Mouse (Mus musculus): ENCODE results near the gene Atp23. TPM values are rescaled to one million over a fixed set of nuclear protein-coding genes. Genes with fewer than 3 reads are reported as not detected.
"Not testable (repeated sequence)": the region's sequence is repeated elsewhere in the genome, so short reads cannot be mapped to it uniquely, and the experiment has no call there.

The Atp23 gene
- polyA plus RNA-seq, 1 experiment from 2014 or later = 16.5 TPM

GRCm38 (mm10) chr10:126840266-126840665 lies 60.9 kb downstream of the Atp23 start:
- Histone ChIP-seq H3K27me3 (ENCODE audit: insufficient read depth, low read length) (no peaks in the 10 kb centered on the region), H3K36me3 (ENCODE audit: insufficient read depth, low read length) (no peaks in the 10 kb centered on the region), H3K9me3 (ENCODE audit: low read length) (peaks cover 6% of the 10 kb centered on the region; the same call in 1 of the 2 replicates), H3K4me1 (ENCODE audit: insufficient read depth, low read length) (peaks cover 3% of the 10 kb centered on the region; the same call in 1 of the 2 replicates), H3K27ac (ENCODE audit: low read length) (no peak overlapping the region), H3K4me3 (ENCODE audit: low read length) (no peak overlapping the region), H3K9ac (replicated peaks; ENCODE audit: low read length) (no peak overlapping the region), H3K4me2 (replicated peaks; ENCODE audit: low read depth, low read length) (no peak overlapping the region)
- no peak for ATAC-seq (ENCODE audit: low FRiP score, low TSS enrichment)

- Histone ChIP-seq H3K9ac (replicated peaks; ENCODE audit: low read length) (no peak overlapping the region), H3K4me2 (replicated peaks; ENCODE audit: low read depth, low read length) (no peak overlapping the region), H3K9me3 (ENCODE audit: low read length) (no peaks in the 10 kb centered on the region), H3K27ac (ENCODE audit: low read length) (no peak overlapping the region), H3K27me3 (ENCODE audit: insufficient read depth, low read length) (no peaks in the 10 kb centered on the region), H3K36me3 (ENCODE audit: insufficient read depth, low read length) (no peaks in the 10 kb centered on the region), H3K4me3 (ENCODE audit: low read length) (no peak overlapping the region), H3K4me1 (ENCODE audit: insufficient read depth, low read length) (no peaks in the 10 kb centered on the region)
- WGBS = 53% methylated on average over 5 of the region's 5 CpGs
- ATAC-seq (ENCODE audit: low FRiP score, low TSS enrichment) = no peak
Observed at GRCm38 (mm10) chr10:126833006-126833405, 68.1 kb downstream of the Atp23 start.

- WGBS = 89% methylated on average over 5 of the region's 5 CpGs
- no peak overlapping the region for H3K27ac ChIP-seq (ENCODE audit: low read length)
- no peaks in the 10 kb centered on the region for H3K4me1 ChIP-seq (ENCODE audit: insufficient read depth, low read length)
- no peaks in the 10 kb centered on the region for H3K27me3 ChIP-seq (ENCODE audit: insufficient read depth, low read length)
- ATAC-seq (ENCODE audit: low FRiP score, low TSS enrichment) = no peak
- no peak overlapping the region for H3K4me3 ChIP-seq (ENCODE audit: low read length)
- no peaks in the 10 kb centered on the region for H3K36me3 ChIP-seq (ENCODE audit: insufficient read depth, low read length)
- no peak overlapping the region for H3K9ac ChIP-seq (replicated peaks; ENCODE audit: low read length)
- H3K9me3 ChIP-seq (ENCODE audit: low read length) = peaks cover 3% of the 10 kb centered on the region; the same call in 1 of the 2 replicates
- H3K4me2 ChIP-seq (replicated peaks; ENCODE audit: low read depth, low read length) = no peak overlapping the region
Observed at GRCm38 (mm10) chr10:126831329-126831728, 69.8 kb downstream of the Atp23 start.

GRCm38 (mm10) chr10:126828618-126829017 lies 72.5 kb downstream of the Atp23 start:
- no peak overlapping the region for H3K27ac ChIP-seq (ENCODE audit: low read length)
- H3K4me3 ChIP-seq (ENCODE audit: low read length) = no peak overlapping the region
- WGBS = 81% methylated on average over 7 of the region's 7 CpGs
- H3K9me3 ChIP-seq (ENCODE audit: low read length) = peaks cover 4% of the 10 kb centered on the region; the same call in 1 of the 2 replicates
- no peaks in the 10 kb centered on the region for H3K27me3 ChIP-seq (ENCODE audit: insufficient read depth, low read length)
- H3K36me3 ChIP-seq (ENCODE audit: insufficient read depth, low read length) = no peaks in the 10 kb centered on the region
- ATAC-seq (ENCODE audit: low FRiP score, low TSS enrichment) = no peak
- no peak overlapping the region for H3K9ac ChIP-seq (replicated peaks; ENCODE audit: low read length)
- no peak overlapping the region for H3K4me2 ChIP-seq (replicated peaks; ENCODE audit: low read depth, low read length)
- H3K4me1 ChIP-seq (ENCODE audit: insufficient read depth, low read length) = no peaks in the 10 kb centered on the region

GRCm38 (mm10) chr10:126827941-126828593 lies 73.1 kb downstream of the Atp23 start:
- H3K36me3 ChIP-seq (ENCODE audit: insufficient read depth, low read length) = no peaks in the 10 kb centered on the region
- H3K4me1 ChIP-seq (ENCODE audit: insufficient read depth, low read length) = no peaks in the 10 kb centered on the region
- no peaks in the 10 kb centered on the region for H3K27me3 ChIP-seq (ENCODE audit: insufficient read depth, low read length)
- peaks cover 4% of the 10 kb centered on the region; the same call in 1 of the 2 replicates for H3K9me3 ChIP-seq (ENCODE audit: low read length)
- no peak for ATAC-seq (ENCODE audit: low FRiP score, low TSS enrichment)
- H3K4me3 ChIP-seq (ENCODE audit: low read length) = no peak overlapping the region
- 71% methylated on average over 8 of the region's 8 CpGs for WGBS
- no peak overlapping the region for H3K27ac ChIP-seq (ENCODE audit: low read length)
- no peak overlapping the region for H3K9ac ChIP-seq (replicated peaks; ENCODE audit: low read length)
- H3K4me2 ChIP-seq (replicated peaks; ENCODE audit: low read depth, low read length) = no peak overlapping the region

- no peaks in the 10 kb centered on the region for H3K4me1 ChIP-seq (ENCODE audit: insufficient read depth, low read length)
Observed at GRCm38 (mm10) chr10:126826982-126827381, 74.2 kb downstream of the Atp23 start.

GRCm38 (mm10) chr10:126826216-126826615 lies 74.9 kb downstream of the Atp23 start:
- H3K9ac ChIP-seq (replicated peaks; ENCODE audit: low read length); H3K27me3 ChIP-seq (ENCODE audit: insufficient read depth, low read length); H3K27ac ChIP-seq (ENCODE audit: low read length); H3K9me3 ChIP-seq (ENCODE audit: low read length); ATAC-seq (ENCODE audit: low FRiP score, low TSS enrichment); H3K4me2 ChIP-seq (replicated peaks; ENCODE audit: low read depth, low read length); H3K4me1 ChIP-seq (ENCODE audit: insufficient read depth, low read length); H3K36me3 ChIP-seq (ENCODE audit: insufficient read depth, low read length); H3K4me3 ChIP-seq (ENCODE audit: low read length): not testable (repeated sequence)
- WGBS = 90% methylated on average over 8 of the region's 8 CpGs

More at GRCm38 (mm10) chr10:126826982-126827381, 74.2 kb downstream of the Atp23 start:
- Histone ChIP-seq H3K9ac (replicated peaks; ENCODE audit: low read length) (no peak overlapping the region), H3K27me3 (ENCODE audit: insufficient read depth, low read length) (no peaks in the 10 kb centered on the region), H3K4me3 (ENCODE audit: low read length) (no peak overlapping the region), H3K36me3 (ENCODE audit: insufficient read depth, low read length) (no peaks in the 10 kb centered on the region), H3K9me3 (ENCODE audit: low read length) (peaks cover 4% of the 10 kb centered on the region; the same call in 1 of the 2 replicates), H3K27ac (ENCODE audit: low read length) (no peak overlapping the region), H3K4me2 (replicated peaks; ENCODE audit: low read depth, low read length) (no peak overlapping the region)
- WGBS = 94% methylated on average over 6 of the region's 6 CpGs
- no peak for ATAC-seq (ENCODE audit: low FRiP score, low TSS enrichment)

- Histone ChIP-seq H3K4me3 (ENCODE audit: low read length) (no peak overlapping the region), H3K9ac (replicated peaks; ENCODE audit: low read length) (no peak overlapping the region), H3K27ac (ENCODE audit: low read length) (no peak overlapping the region), H3K9me3 (ENCODE audit: low read length) (peaks cover 4% of the 10 kb centered on the region; the same call in 1 of the 2 replicates), H3K4me1 (ENCODE audit: insufficient read depth, low read length) (no peaks in the 10 kb centered on the region), H3K27me3 (ENCODE audit: insufficient read depth, low read length) (no peaks in the 10 kb centered on the region), H3K4me2 (replicated peaks; ENCODE audit: low read depth, low read length) (no peak overlapping the region), H3K36me3 (ENCODE audit: insufficient read depth, low read length) (no peaks in the 10 kb centered on the region)
- 46% methylated on average over 3 of the region's 3 CpGs for WGBS
- ATAC-seq (ENCODE audit: low FRiP score, low TSS enrichment) = no peak
Observed at GRCm38 (mm10) chr10:126822418-126822817, 78.7 kb downstream of the Atp23 start.

Other genes with a start within 250 kb of the Atp23 start
- 70.5 and 76.1 TPM in 2 replicates for gene Ctdsp2, start 77.4 kb upstream of the Atp23 start, polyA plus RNA-seq (2015; fragmentation: Nextera tagmentation; extraction: Ambion mirVana)
- gene Avil, start 99.4 kb upstream of the Atp23 start, polyA plus RNA-seq (2015; fragmentation: Nextera tagmentation; extraction: Ambion mirVana) = 0.17 and 0.22 TPM in 2 replicates
- gene Tsfm, start 129.5 kb upstream of the Atp23 start, polyA plus RNA-seq (2015; fragmentation: Nextera tagmentation; extraction: Ambion mirVana) = 102 and 103 TPM in 2 replicates
- 52.8 and 58.2 TPM in 2 replicates for gene Mettl1, start 140.1 kb upstream of the Atp23 start, polyA plus RNA-seq (2015; fragmentation: Nextera tagmentation; extraction: Ambion mirVana)
- gene Eef1akmt3, start 140.2 kb upstream of the Atp23 start, polyA plus RNA-seq (2015; fragmentation: Nextera tagmentation; extraction: Ambion mirVana) = 0.76 and 0.94 TPM in 2 replicates
- 32.6 and 53.8 TPM in 2 replicates for gene Cyp27b1, start 146.9 kb upstream of the Atp23 start, polyA plus RNA-seq (2015; fragmentation: Nextera tagmentation; extraction: Ambion mirVana)
- 1.2 and 1.4 TPM in 2 replicates for gene March9, start 158.8 kb upstream of the Atp23 start, polyA plus RNA-seq (2015; fragmentation: Nextera tagmentation; extraction: Ambion mirVana)
- 1,871 and 1,917 TPM in 2 replicates for gene Cdk4, start 162.2 kb upstream of the Atp23 start, polyA plus RNA-seq (2015; fragmentation: Nextera tagmentation; extraction: Ambion mirVana)
- gene Tspan31, start 168.9 kb upstream of the Atp23 start, polyA plus RNA-seq (2015; fragmentation: Nextera tagmentation; extraction: Ambion mirVana) = 205 and 208 TPM in 2 replicates
- gene Agap2, start 173.9 kb upstream of the Atp23 start, polyA plus RNA-seq (2015; fragmentation: Nextera tagmentation; extraction: Ambion mirVana) = 0.04 and 0.09 TPM in 2 replicates
- gene Os9, start 219.8 kb upstream of the Atp23 start, polyA plus RNA-seq (2015; fragmentation: Nextera tagmentation; extraction: Ambion mirVana) = 106 and 110 TPM in 2 replicates

All from kidney, embryonic 16.5 days (tissue).